Mouse (Mus musculus) C2C12 (cell line): Measurements from ENCODE around the gene Nwd2. TPM values are rescaled to one million over a fixed set of nuclear protein-coding genes. Genes with fewer than 3 reads are reported as not detected.

Source experiments
- H3K27me3 ChIP-seq: one replicate; pipeline ENCODE4 v1.6.1; 2011; ENCODE audit not compliant: control insufficient read depth, insufficient read depth, insufficient read length
- H3K36me3 ChIP-seq: one replicate; pipeline ENCODE4 v1.6.1; 2011; ENCODE audit not compliant: control insufficient read depth, insufficient read depth
- H3K4me3 ChIP-seq: one replicate; pipeline ENCODE4 v1.5.1; 2011; ENCODE audit warnings: mild to moderate bottlenecking, control low read depth; ENCODE audit not compliant: poor library complexity, insufficient read depth, severe bottlenecking
- H3K79me2 ChIP-seq: one replicate; pipeline ENCODE4 v1.6.1; 2011; ENCODE audit not compliant: control insufficient read depth, insufficient read depth
- H3K79me3 ChIP-seq: one replicate; pipeline ENCODE4 v1.6.1; 2011; ENCODE audit warnings: low read depth, control low read depth
- H3ac ChIP-seq: one replicate; pipeline ENCODE3; 2011; ENCODE audit warnings: low read depth; ENCODE audit not compliant: control insufficient read depth, insufficient read length
- CEBPB ChIP-seq: IDR thresholded peaks from one replicate; pipeline ENCODE4 v1.6.1; 2011; ENCODE audit warnings: low read depth, mild to moderate bottlenecking, control low read depth, moderate library complexity
- CTCF ChIP-seq: IDR thresholded peaks from one replicate; pipeline ENCODE4 v1.5.1; 2011; ENCODE audit not compliant: control insufficient read depth, insufficient read depth, insufficient read length
- FOSL1 ChIP-seq: IDR thresholded peaks from one replicate; pipeline ENCODE4 v1.8.0; 2011; ENCODE audit warnings: mild to moderate bottlenecking, low read length; ENCODE audit not compliant: poor library complexity, insufficient read depth, severe bottlenecking
- MAX ChIP-seq: IDR thresholded peaks from one replicate; pipeline ENCODE4 v1.6.1; 2011; ENCODE audit warnings: mild to moderate bottlenecking, control low read depth
- MYOD1 ChIP-seq: IDR thresholded peaks from one replicate; pipeline ENCODE4 v1.6.1; 2011; ENCODE audit warnings: low read depth; ENCODE audit not compliant: control insufficient read depth, insufficient read length
- MYOG ChIP-seq: IDR thresholded peaks from one replicate; pipeline ENCODE4 v1.6.1; 2011; ENCODE audit not compliant: control insufficient read depth, insufficient read length; ENCODE audit errors: extremely low read depth
- USF1 ChIP-seq: IDR thresholded peaks from one replicate; pipeline ENCODE4 v1.6.1; 2011; ENCODE audit warnings: low read depth, mild to moderate bottlenecking, control low read depth, moderate library complexity
- polyA plus RNA-seq: library from polyadenylated mRNA; unstranded; fragments of >200 nt; fragmentation: generic; extraction: Trizol; gene quantifications from one replicate; pipeline ENCODE4 v1.2.1, GENCODE M21; 2012; ENCODE audit warnings: missing spikeins

Gene Nwd2
- polyA plus RNA-seq, 1 experiment, result not detected

DNA sequence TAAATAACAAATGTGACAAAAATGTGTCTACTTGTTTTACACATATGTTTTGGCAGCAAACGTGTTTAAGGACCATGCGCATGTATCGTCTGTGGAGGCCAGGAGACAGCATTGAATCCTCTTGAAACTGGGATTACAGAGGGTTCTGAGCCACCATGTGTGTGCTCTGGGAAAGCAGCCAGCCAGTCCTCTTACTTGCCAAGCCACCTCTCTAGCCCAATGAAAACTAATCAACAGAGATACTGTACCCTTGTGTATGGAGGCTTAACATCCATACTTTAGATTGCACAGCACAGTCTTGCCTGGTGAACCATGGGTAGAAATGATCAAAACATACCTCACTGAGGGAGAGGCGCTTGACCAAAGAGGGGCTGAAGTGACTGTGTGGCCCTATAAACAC lies 117.0 kb downstream of the Nwd2 start:
- no peak overlapping the region for H3ac ChIP-seq
- peaks cover 3% of the 10 kb centered on the region for H3K27me3 ChIP-seq
- no peaks in the 10 kb centered on the region for H3K79me2 ChIP-seq
- no peak for TF ChIP-seq FOSL1
- TF ChIP-seq MYOD1, result no peak
- TF ChIP-seq USF1, result no peak
- no peak for TF ChIP-seq MYOG
- no peak for TF ChIP-seq CEBPB
- TF ChIP-seq MAX, result no peak
- no peak for TF ChIP-seq CTCF
- H3K79me3 ChIP-seq, result no peaks in the 10 kb centered on the region
- H3K4me3 ChIP-seq, result no peak overlapping the region
- no peaks in the 10 kb centered on the region for H3K36me3 ChIP-seq

- Histone ChIP-seq H3K4me3 (no peak overlapping the region), H3K79me3 (no peaks in the 10 kb centered on the region), H3K36me3 (no peaks in the 10 kb centered on the region), H3K27me3 (peaks cover 3% of the 10 kb centered on the region), H3K79me2 (no peaks in the 10 kb centered on the region), H3ac (no peak overlapping the region)
- TF ChIP-seq MYOG (no peak), FOSL1 (no peak), MYOD1 (no peak), CEBPB (no peak), USF1 (no peak), CTCF (no peak), MAX (no peak)
Observed at GRCm38 (mm10) chr5:63766715-63767114, 117.8 kb downstream of the Nwd2 start.

DNA sequence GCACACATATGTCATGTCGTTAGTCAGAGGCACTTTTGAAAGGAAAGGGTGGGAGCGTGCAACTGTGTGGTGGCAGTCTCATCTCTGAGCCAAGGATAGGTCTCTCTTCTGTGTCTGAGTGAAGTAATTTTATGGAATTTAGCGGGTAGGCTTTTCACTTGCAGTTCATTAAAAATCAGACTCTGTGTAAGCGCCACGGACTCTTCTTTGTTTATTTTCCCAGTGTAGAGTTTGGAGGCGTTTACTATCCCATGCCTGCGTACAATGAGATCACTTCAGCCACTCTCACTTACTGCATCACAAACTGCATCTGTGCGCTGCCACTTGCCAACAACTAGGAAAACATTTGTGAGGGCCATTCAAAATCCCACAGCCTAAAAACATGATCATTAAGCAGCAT lies 118.6 kb downstream of the Nwd2 start:
- Histone ChIP-seq H3ac (no peak overlapping the region), H3K4me3 (no peak overlapping the region), H3K79me2 (no peaks in the 10 kb centered on the region), H3K27me3 (peaks cover 3% of the 10 kb centered on the region), H3K79me3 (no peaks in the 10 kb centered on the region), H3K36me3 (no peaks in the 10 kb centered on the region)
- TF ChIP-seq FOSL1, result no peak

GRCm38 (mm10) chr5:63768220-63768619 lies 119.3 kb downstream of the Nwd2 start:
- no peak for TF ChIP-seq USF1
- TF ChIP-seq CEBPB, result no peak
- TF ChIP-seq CTCF, result no peak
- no peak for TF ChIP-seq MAX
- TF ChIP-seq MYOG, result no peak
- TF ChIP-seq FOSL1, result no peak
- TF ChIP-seq MYOD1, result no peak
- peaks cover 3% of the 10 kb centered on the region for H3K27me3 ChIP-seq
- H3ac ChIP-seq, result no peak overlapping the region
- no peaks in the 10 kb centered on the region for H3K79me3 ChIP-seq
- no peaks in the 10 kb centered on the region for H3K79me2 ChIP-seq
- no peaks in the 10 kb centered on the region for H3K36me3 ChIP-seq
- H3K4me3 ChIP-seq, result no peak overlapping the region

DNA sequence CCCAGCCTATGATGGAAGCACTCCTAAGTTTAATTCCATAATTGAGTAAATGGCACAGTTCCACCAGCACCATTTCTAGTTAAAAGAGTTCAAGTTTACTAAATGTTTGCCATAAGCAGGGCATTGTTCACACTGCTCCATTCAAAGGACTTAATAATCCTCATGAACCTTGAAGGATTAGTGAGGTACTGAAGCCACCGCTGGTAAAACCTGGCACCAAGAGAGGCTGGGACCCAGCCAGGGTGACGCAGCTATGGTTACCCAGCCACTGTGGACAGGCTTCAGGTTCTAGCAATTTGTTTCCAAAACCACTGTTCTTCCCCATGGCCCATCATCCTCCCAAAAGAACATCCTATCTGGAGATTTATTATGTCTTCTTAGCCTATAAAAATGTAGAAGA lies 124.1 kb downstream of the Nwd2 start:
- Histone ChIP-seq H3K4me3 (no peak overlapping the region), H3K79me2 (no peaks in the 10 kb centered on the region), H3K79me3 (no peaks in the 10 kb centered on the region), H3K27me3 (peaks cover 3% of the 10 kb centered on the region), H3ac (no peak overlapping the region), H3K36me3 (no peaks in the 10 kb centered on the region)
- TF ChIP-seq FOSL1, result no peak
- TF ChIP-seq CEBPB, result no peak
- no peak for TF ChIP-seq USF1
- no peak for TF ChIP-seq CTCF
- no peak for TF ChIP-seq MAX
- no peak for TF ChIP-seq MYOD1
- TF ChIP-seq MYOG, result no peak

DNA sequence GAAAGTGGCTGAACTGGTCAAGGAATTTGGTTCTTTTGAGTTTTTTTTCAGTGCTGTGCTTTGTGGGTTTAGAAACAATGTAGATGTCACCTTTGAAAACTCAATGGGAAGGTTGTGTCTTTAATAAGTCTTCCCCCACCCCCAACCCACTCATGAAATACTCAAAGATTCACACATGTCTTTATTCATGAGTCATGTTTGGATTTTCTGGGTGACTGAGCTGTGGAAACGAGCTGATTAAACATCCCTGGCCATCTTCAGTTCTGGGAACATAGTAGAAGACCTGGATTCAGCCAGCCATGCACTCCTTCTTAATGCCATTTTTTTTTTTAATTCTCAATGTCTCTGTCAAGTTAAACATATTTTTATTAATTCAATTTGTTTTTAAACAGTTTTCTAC lies 124.7 kb downstream of the Nwd2 start:
- Histone ChIP-seq H3K4me3 (no peak overlapping the region), H3ac (no peak overlapping the region), H3K36me3 (no peaks in the 10 kb centered on the region), H3K27me3 (no peaks in the 10 kb centered on the region), H3K79me3 (no peaks in the 10 kb centered on the region), H3K79me2 (no peaks in the 10 kb centered on the region)
- TF ChIP-seq CTCF, result no peak
- TF ChIP-seq CEBPB, result no peak
- no peak for TF ChIP-seq MAX
- no peak for TF ChIP-seq MYOD1
- TF ChIP-seq MYOG, result no peak
- no peak for TF ChIP-seq FOSL1
